Mouse (Mus musculus): Measurements from ENCODE around the gene Aif1. TPM values are rescaled to one million over a fixed set of nuclear protein-coding genes. Genes with fewer than 3 reads are reported as not detected.
A peak's percentile ranks its signal among the peaks of the same experiment; 100 is the strongest.

The Aif1 gene
- polyA plus RNA-seq, 1 experiment from 2014 or later: 16.5 TPM

DNA sequence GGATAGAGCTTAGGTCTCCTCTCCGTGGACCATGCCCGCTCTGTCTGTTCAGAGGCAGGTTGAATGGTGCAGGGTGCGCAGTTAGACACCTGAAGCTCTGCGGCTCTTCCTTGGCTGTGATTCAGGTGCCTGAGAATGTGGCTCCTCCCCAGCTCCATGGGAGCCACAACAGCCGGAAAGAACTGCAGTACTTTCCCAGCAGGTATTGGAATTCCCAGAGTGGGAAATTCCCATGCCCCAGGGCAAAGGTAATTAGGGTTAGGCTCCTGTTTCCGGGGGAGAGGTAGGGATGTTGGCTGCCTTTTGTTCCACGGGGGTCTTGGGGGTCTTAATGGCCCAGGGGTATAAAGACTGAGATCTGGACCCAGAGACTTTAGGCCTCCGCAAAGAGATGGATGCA, 23.1 kb upstream of the Aif1 start:
- H3K4me3 ChIP-seq (ENCODE audit: low read depth, low read length): no peak overlapping the region
- 14% methylated on average over 8 of the region's 8 CpGs for WGBS
- peaks cover 50% of the 10 kb centered on the region for H3K27me3 ChIP-seq (replicated peaks; ENCODE audit: control insufficient read depth, insufficient read depth, low read length)
- H3K9ac ChIP-seq (ENCODE audit: low read depth, low read length): no peak overlapping the region
- peaks cover 11% of the 10 kb centered on the region; the same call in 1 of the 2 replicates for H3K4me1 ChIP-seq (ENCODE audit: control insufficient read depth, insufficient read depth, low read length)
- H3K27ac ChIP-seq (replicated peaks; ENCODE audit: low read depth, low read length): no peak overlapping the region
- no peaks in the 10 kb centered on the region for H3K9me3 ChIP-seq (ENCODE audit: control insufficient read depth, low read length)
- ATAC-seq (ENCODE audit: low read depth) (no peak), DNase-seq (ENCODE audit: low spot score) (no peak)
- no peak overlapping the region for H3K4me2 ChIP-seq (ENCODE audit: low read depth, low read length)
- H3K36me3 ChIP-seq (ENCODE audit: control insufficient read depth, insufficient read depth, low read length): no peaks in the 10 kb centered on the region

DNA sequence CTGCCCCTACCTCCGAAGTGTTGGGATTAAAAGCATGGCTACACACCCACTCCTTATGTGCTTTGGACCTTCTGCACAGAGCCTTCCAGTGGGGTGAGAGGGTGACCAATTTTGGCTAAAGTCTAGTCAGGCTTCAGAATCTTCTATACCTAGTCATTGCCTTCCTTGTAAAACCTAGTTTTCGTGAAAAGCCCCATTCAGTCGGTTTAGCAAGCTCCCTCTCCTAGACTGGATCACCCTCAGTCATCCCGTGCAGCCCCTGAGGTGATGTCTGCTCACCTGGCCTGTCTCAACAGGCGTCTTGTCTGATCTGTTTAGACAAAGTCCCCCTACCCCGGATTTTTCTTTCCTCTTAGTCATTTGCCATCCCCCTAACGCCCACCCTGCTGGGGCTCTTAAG, 22.2 kb upstream of the Aif1 start:
- Histone ChIP-seq H3K4me1 (ENCODE audit: control insufficient read depth, insufficient read depth, low read length) (peaks cover 11% of the 10 kb centered on the region; the same call in 1 of the 2 replicates), H3K9me3 (ENCODE audit: control insufficient read depth, low read length) (no peaks in the 10 kb centered on the region), H3K27me3 (replicated peaks; ENCODE audit: control insufficient read depth, insufficient read depth, low read length) (peaks cover 43% of the 10 kb centered on the region), H3K4me3 (ENCODE audit: low read depth, low read length) (no peak overlapping the region), H3K4me2 (ENCODE audit: low read depth, low read length) (no peak overlapping the region), H3K36me3 (ENCODE audit: control insufficient read depth, insufficient read depth, low read length) (no peaks in the 10 kb centered on the region), H3K9ac (ENCODE audit: low read depth, low read length) (no peak overlapping the region), H3K27ac (replicated peaks; ENCODE audit: low read depth, low read length) (no peak overlapping the region)
- WGBS: 59% methylated on average over 7 of the region's 7 CpGs
- ATAC-seq (ENCODE audit: low read depth) (no peak), DNase-seq (ENCODE audit: low spot score) (no peak)

DNA sequence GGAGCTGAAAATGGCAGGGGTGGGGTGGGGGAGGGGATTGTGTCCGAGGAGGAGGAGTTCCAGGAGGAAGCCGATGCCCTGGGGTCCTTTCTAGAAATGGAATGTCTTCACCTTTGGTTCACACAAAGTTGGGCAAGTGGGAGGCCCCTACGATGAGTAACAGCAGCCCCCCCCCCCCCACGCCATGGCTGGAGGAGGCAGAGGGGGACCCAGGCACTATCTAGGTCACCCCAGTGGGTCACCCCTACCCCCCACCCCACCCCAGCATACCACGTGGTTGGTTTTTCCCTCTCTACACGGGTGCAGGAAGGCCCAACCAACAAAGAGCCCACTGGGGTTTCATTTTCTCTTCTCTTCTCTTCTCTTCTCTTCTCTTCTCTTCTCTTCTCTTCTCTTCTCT, 21.3 kb upstream of the Aif1 start:
- Histone ChIP-seq H3K9me3 (ENCODE audit: control insufficient read depth, low read length) (no peaks in the 10 kb centered on the region), H3K27ac (replicated peaks; ENCODE audit: low read depth, low read length) (no peak overlapping the region), H3K27me3 (replicated peaks; ENCODE audit: control insufficient read depth, insufficient read depth, low read length) (peaks cover 37% of the 10 kb centered on the region), H3K4me3 (ENCODE audit: low read depth, low read length) (no peak overlapping the region), H3K4me1 (ENCODE audit: control insufficient read depth, insufficient read depth, low read length) (peaks cover 11% of the 10 kb centered on the region; the same call in 1 of the 2 replicates), H3K9ac (ENCODE audit: low read depth, low read length) (no peak overlapping the region), H3K36me3 (ENCODE audit: control insufficient read depth, insufficient read depth, low read length) (no peaks in the 10 kb centered on the region), H3K4me2 (ENCODE audit: low read depth, low read length) (no peak overlapping the region)
- ATAC-seq (ENCODE audit: low read depth): no peak
- 44% methylated on average over 4 of the region's 6 CpGs for WGBS
- no peak for DNase-seq (ENCODE audit: low spot score)

DNA sequence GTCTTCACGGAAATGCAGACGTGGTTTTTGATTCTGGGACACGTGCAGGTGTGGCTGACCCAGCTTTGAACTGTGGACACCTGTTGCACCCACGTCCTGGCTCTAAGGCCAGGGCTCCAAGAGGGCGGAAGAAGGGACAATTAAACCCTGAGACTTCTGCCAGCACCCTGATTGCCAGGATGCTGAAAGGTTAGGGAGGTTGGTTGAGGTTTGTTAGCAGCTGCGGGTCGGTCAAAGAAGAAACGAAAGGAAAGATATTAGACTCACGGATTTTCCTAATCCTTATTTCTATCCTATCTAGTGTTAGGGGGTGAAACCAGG, 20.4 kb upstream of the Aif1 start:
- WGBS: 29% methylated on average over 9 of the region's 9 CpGs
- Histone ChIP-seq H3K36me3 (ENCODE audit: control insufficient read depth, insufficient read depth, low read length) (no peaks in the 10 kb centered on the region), H3K9me3 (ENCODE audit: control insufficient read depth, low read length) (no peaks in the 10 kb centered on the region), H3K4me2 (ENCODE audit: low read depth, low read length) (peak overlapping the region; percentile 83), H3K4me1 (ENCODE audit: control insufficient read depth, insufficient read depth, low read length) (peaks cover 11% of the 10 kb centered on the region; the same call in 1 of the 2 replicates), H3K27me3 (replicated peaks; ENCODE audit: control insufficient read depth, insufficient read depth, low read length) (peaks cover 37% of the 10 kb centered on the region), H3K9ac (ENCODE audit: low read depth, low read length) (peak overlapping the region; percentile 60; the same call in 1 of the 2 replicates), H3K4me3 (ENCODE audit: low read depth, low read length) (peak overlapping the region; percentile 46), H3K27ac (replicated peaks; ENCODE audit: low read depth, low read length) (no peak overlapping the region)
- ATAC-seq (ENCODE audit: low read depth) (no peak), DNase-seq (ENCODE audit: low spot score) (no peak)

DNA sequence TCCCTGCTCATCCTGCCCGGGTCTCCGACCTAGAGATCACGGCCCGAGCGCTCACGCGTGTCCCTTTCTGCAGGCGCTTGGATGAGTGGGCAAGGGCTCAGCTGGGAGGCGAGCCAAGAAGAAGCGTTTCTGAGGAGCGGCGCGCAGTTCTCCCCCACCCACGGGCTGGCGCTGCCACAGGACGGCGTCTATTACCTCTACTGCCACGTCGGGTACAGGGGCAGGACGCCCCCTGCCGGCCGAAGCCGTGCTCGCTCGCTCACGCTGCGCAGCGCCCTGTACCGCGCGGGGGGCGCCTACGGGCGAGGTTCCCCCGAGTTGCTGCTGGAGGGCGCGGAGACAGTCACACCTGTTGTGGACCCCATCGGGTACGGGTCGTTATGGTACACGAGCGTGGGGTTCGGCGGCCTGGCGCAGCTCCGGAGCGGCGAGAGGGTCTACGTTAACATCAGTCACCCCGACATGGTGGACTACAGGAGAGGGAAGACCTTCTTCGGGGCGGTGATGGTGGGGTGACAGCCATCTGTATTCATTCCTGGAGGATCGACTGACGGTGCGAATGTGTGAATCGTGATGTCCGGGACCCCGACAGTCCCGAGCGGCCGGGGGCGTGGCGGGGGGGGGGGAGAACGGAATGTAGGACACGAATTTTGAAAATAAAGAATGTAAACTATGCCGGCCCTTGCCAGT, 19.9 kb upstream of the Aif1 start:
- H3K36me3 ChIP-seq (ENCODE audit: control insufficient read depth, insufficient read depth, low read length): no peaks in the 10 kb centered on the region
- H3K9ac ChIP-seq (ENCODE audit: low read depth, low read length): peak overlapping the region; percentile 60
- peak overlapping the region; percentile 46 for H3K4me3 ChIP-seq (ENCODE audit: low read depth, low read length)
- peak; percentile 77 for DNase-seq (ENCODE audit: low spot score)
- 1% methylated on average over 50 of the region's 66 CpGs for WGBS
- peak overlapping the region; percentile 83 for H3K4me2 ChIP-seq (ENCODE audit: low read depth, low read length)
- peaks cover 11% of the 10 kb centered on the region; the same call in 1 of the 2 replicates for H3K4me1 ChIP-seq (ENCODE audit: control insufficient read depth, insufficient read depth, low read length)
- peak; percentile 92 for ATAC-seq (ENCODE audit: low read depth)
- H3K27ac ChIP-seq (replicated peaks; ENCODE audit: low read depth, low read length): no peak overlapping the region
- H3K27me3 ChIP-seq (replicated peaks; ENCODE audit: control insufficient read depth, insufficient read depth, low read length): peaks cover 37% of the 10 kb centered on the region
- no peaks in the 10 kb centered on the region for H3K9me3 ChIP-seq (ENCODE audit: control insufficient read depth, low read length)

DNA sequence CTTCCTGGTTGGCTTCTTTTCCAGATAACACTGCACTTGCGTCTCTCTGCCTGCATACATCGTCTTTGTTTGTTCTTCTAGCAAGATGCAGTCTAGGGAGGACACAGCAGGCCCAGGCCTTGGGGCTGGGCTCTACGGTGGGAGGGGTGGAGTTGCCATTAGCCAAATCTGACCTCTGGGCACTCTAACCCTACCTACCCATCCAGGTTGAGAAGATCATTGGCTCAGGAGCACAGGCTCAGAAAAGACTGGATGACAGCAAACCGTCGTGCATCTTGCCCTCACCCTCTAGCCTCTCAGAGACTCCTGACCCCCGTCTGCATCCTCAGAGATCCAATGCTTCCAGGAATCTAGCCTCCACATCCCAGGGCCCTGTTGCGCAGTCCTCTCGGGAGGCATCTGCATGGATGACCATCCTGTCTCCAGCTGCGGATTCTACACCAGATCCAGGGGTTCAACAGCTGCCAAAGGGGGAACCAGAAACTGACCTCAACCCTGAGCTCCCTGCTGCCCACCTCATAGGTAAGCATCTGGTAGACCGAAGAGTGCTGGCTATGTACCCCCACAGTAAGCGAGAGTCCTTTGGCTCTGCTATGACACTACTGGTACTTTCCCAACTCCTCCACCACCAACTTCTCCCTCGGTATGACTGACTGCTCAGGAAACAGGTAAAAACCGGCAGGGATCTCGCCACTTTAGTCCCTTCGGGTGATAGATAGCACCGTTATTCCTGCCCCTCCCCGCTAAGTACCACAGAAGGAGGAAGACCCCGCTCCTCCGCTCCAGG, 19.2 kb upstream of the Aif1 start:
- Histone ChIP-seq H3K36me3 (ENCODE audit: control insufficient read depth, insufficient read depth, low read length) (no peaks in the 10 kb centered on the region), H3K4me1 (ENCODE audit: control insufficient read depth, insufficient read depth, low read length) (peaks cover 11% of the 10 kb centered on the region; the same call in 1 of the 2 replicates), H3K9ac (ENCODE audit: low read depth, low read length) (peak overlapping the region; percentile 60), H3K4me3 (ENCODE audit: low read depth, low read length) (peak overlapping the region; percentile 46), H3K27ac (replicated peaks; ENCODE audit: low read depth, low read length) (no peak overlapping the region), H3K27me3 (replicated peaks; ENCODE audit: control insufficient read depth, insufficient read depth, low read length) (peaks cover 37% of the 10 kb centered on the region), H3K9me3 (ENCODE audit: control insufficient read depth, low read length) (no peaks in the 10 kb centered on the region), H3K4me2 (ENCODE audit: low read depth, low read length) (peak overlapping the region; percentile 83)
- ATAC-seq (ENCODE audit: low read depth) (0 out of 2 replicates have a peak, but pooled peaks have one; percentile 31), DNase-seq (ENCODE audit: low spot score) (no peak)
- WGBS: 43% methylated on average over 18 of the region's 19 CpGs

DNA sequence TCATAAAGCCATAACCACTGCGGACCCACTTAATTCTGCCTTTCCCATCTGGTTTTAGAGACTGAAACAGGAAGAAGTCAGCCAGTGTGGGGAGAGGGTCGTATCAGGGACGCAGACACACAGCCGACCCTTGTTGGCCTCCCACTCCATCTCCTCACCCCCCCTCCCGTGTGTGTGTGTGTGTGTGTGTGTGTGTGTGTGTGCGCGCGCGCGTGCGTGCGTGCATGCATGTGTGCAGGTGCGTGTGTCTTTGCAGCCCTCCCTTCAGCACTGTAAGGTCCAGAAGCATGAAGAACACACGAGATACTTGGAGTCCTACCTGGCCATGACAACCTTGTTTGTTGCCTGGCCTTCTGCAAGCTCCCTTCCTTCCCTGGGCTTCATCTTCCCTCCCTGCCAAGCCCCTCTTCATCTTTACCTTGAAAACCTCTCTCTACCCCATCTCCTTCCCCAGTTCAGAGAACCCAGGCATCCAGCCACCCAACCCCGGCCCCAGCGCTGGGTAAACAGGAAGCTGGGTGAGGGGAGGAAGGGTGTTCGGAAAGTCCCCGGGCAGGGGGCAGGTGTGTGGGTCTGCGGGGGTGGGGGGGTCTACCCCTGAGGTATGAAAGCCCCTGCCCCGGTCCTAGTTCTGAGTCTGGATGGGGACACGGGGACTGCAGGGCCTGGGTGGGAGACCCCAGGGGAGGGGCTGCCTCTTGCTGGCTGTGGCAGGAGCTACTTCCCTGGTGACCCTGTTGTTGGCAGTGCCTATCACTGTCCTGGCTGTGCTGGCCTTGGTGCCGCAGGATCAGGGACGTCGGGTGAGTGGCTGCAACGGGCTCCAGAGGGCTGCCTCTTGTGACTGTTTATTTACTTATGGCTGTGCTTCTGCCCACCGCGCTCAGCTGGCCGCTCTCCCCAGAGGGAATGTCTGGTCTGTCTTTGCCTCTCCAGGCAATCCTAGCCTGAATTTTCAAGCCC, 18.3 kb upstream of the Aif1 start, which contains the start of gene Ltb:
Ltb (plus strand) TSS at position 559 of the 963 bp plus-strand sequence.
- DNase-seq (ENCODE audit: low spot score): no peak
- Histone ChIP-seq H3K4me1 (ENCODE audit: control insufficient read depth, insufficient read depth, low read length) (peaks cover 11% of the 10 kb centered on the region; the same call in 1 of the 2 replicates), H3K9ac (ENCODE audit: low read depth, low read length) (peak within 1 kb of the TSS; percentile 60), H3K4me3 (ENCODE audit: low read depth, low read length) (peak within 1 kb of the TSS; percentile 46), H3K27me3 (replicated peaks; ENCODE audit: control insufficient read depth, insufficient read depth, low read length) (peaks cover 35% of the 10 kb centered on the region), H3K36me3 (ENCODE audit: control insufficient read depth, insufficient read depth, low read length) (no peaks in the 10 kb centered on the region), H3K9me3 (ENCODE audit: control insufficient read depth, low read length) (no peaks in the 10 kb centered on the region), H3K4me2 (ENCODE audit: low read depth, low read length) (peak within 1 kb of the TSS; percentile 83), H3K27ac (replicated peaks; ENCODE audit: low read depth, low read length) (no peak within 1 kb of the TSS)
- no peak for ATAC-seq (ENCODE audit: low read depth)
- WGBS: 57% methylated on average over 28 of the region's 28 CpGs

DNA sequence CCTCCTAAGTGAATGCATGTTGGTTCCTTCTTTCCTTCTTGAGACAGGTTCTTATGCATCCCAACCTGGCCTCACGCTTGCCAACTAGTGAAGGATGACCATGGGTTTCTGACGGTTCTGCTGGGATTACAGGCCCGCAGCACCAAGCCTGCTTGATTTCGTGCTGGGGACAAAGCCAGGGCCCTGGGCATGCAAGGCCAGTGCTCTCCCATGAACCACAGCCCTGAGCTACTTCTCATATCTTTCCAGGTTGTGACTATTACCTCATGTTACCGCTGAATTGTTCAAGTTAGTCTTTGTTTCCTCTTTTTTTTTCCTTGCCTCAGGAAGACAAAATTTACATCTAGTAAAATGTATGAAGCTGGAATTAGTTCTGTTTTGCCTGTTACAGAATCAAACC, 17.1 kb upstream of the Aif1 start:
- Histone ChIP-seq H3K27ac (replicated peaks; ENCODE audit: low read depth, low read length) (no peak overlapping the region), H3K9me3 (ENCODE audit: control insufficient read depth, low read length) (no peaks in the 10 kb centered on the region), H3K36me3 (ENCODE audit: control insufficient read depth, insufficient read depth, low read length) (no peaks in the 10 kb centered on the region), H3K4me3 (ENCODE audit: low read depth, low read length) (no peak overlapping the region), H3K9ac (ENCODE audit: low read depth, low read length) (no peak overlapping the region), H3K4me2 (ENCODE audit: low read depth, low read length) (no peak overlapping the region), H3K4me1 (ENCODE audit: control insufficient read depth, insufficient read depth, low read length) (peaks cover 11% of the 10 kb centered on the region; the same call in 1 of the 2 replicates), H3K27me3 (replicated peaks; ENCODE audit: control insufficient read depth, insufficient read depth, low read length) (peaks cover 30% of the 10 kb centered on the region)
- no peak for ATAC-seq (ENCODE audit: low read depth)
- 77% methylated on average over 5 of the region's 5 CpGs for WGBS
- DNase-seq (ENCODE audit: low spot score): no peak
